Comparison of ENCODE assay signal across 12 mouse cellular contexts in genomic region chr3:9123079-9123478, GRCm38 (mm10).
DNase-seq lines count a peak whose midpoint lies in the region; ATAC-seq lines count a peak whose summit lies in the region.
"Had no signal": no experiment of that assay in that cellular context is flagged by ENCODE, and none has a peak within 500 bp of the region (broad histone marks: within the 10 kb centered on the region; RNA-seq: fewer than 3 reads in every experiment).

No protein-coding gene starts in this region.

- DNase-seq in adrenal gland, adult (ENCODE audit: inconsistent age in 2 of 2, low spot score in 1 of 2) = peak; percentile 15 to 65
- DNase-seq in adrenal gland, postnatal 4 days (ENCODE audit: low spot score in 2 of 2) = no peak
- peak; percentile 14 for DNase-seq in right cerebral cortex, adult 18-20 months
- no peak for DNase-seq in right cerebral cortex, postnatal 36 days (ENCODE audit: low spot score in 2 of 2)
- DNase-seq in skeletal muscle tissue, adult 2 months (ENCODE audit: low read depth, low spot score) = peak; percentile 52
- no peak for DNase-seq in hindbrain, embryonic 11.5 days (ENCODE audit: low spot score)

- no peaks in the 10 kb centered on the region for H3K9me3 ChIP-seq in heart, embryonic 15.5 days (replicated peaks)
- no peaks in the 10 kb centered on the region for H3K9me3 ChIP-seq in hindbrain, embryonic 11.5 days (ENCODE audit: control insufficient read depth, low read length)
- H3K9me3 ChIP-seq: liver, embryonic 15.5 days; neural tube, embryonic 12.5 days had no signal

- ATAC-seq in heart, embryonic 15.5 days (replicated peaks; ENCODE audit: insufficient number of reproducible peaks, insufficient read depth, low FRiP score, low read depth) = peak; percentile 74; the same call in 1 of the 2 replicates
- no peak for ATAC-seq in hindbrain, embryonic 11.5 days (ENCODE audit: low FRiP score)
- ATAC-seq in megakaryocyte, adult 5-6 weeks (ENCODE audit: poor library complexity, severe bottlenecking) = no peak

- WGBS in heart, embryonic 15.5 days = 22% methylated on average over 5 of the region's 5 CpGs
- WGBS in hindbrain, embryonic 11.5 days = 66% methylated on average over 5 of the region's 5 CpGs

- H3K4me1 ChIP-seq in heart, embryonic 15.5 days (replicated peaks) = peaks cover 10% of the 10 kb centered on the region
- H3K4me1 ChIP-seq in hindbrain, embryonic 11.5 days (replicated peaks; ENCODE audit: control insufficient read depth, insufficient read depth, low read length) = no peaks in the 10 kb centered on the region
- H3K4me1 ChIP-seq: liver, embryonic 15.5 days; neural tube, embryonic 12.5 days had no signal

- no peaks in the 10 kb centered on the region for H3K36me3 ChIP-seq in heart, embryonic 15.5 days
- H3K36me3 ChIP-seq in hindbrain, embryonic 11.5 days (ENCODE audit: control insufficient read depth, insufficient read depth, low read length) = no peaks in the 10 kb centered on the region
- H3K36me3 ChIP-seq: liver, embryonic 15.5 days; neural tube, embryonic 12.5 days had no signal

- no peak overlapping the region for H3K4me3 ChIP-seq in heart, embryonic 15.5 days
- no peak overlapping the region for H3K4me3 ChIP-seq in hindbrain, embryonic 11.5 days (ENCODE audit: low read depth, low read length)
- H3K4me3 ChIP-seq: liver, embryonic 15.5 days; neural tube, embryonic 12.5 days had no signal

- no peak overlapping the region for H3K4me2 ChIP-seq in heart, embryonic 15.5 days
- H3K4me2 ChIP-seq in hindbrain, embryonic 11.5 days (replicated peaks; ENCODE audit: low read depth, low read length) = no peak overlapping the region
- H3K4me2 ChIP-seq: liver, embryonic 15.5 days; neural tube, embryonic 12.5 days had no signal

- H3K27ac ChIP-seq in heart, embryonic 15.5 days = peak overlapping the region; percentile 76
- no peak overlapping the region for H3K27ac ChIP-seq in hindbrain, embryonic 11.5 days (ENCODE audit: low read depth, low read length)
- H3K27ac ChIP-seq: kidney, postnatal 0 days; liver, embryonic 15.5 days; neural tube, embryonic 12.5 days; stomach, postnatal 0 days had no signal

- H3K9ac ChIP-seq in heart, embryonic 15.5 days = peak overlapping the region; percentile 5; the same call in 1 of the 2 replicates
- H3K9ac ChIP-seq in hindbrain, embryonic 11.5 days (ENCODE audit: low read depth, low read length) = no peak overlapping the region
- H3K9ac ChIP-seq: liver, embryonic 15.5 days; neural tube, embryonic 12.5 days had no signal

- H3K27me3 ChIP-seq in heart, embryonic 15.5 days = no peaks in the 10 kb centered on the region
- no peaks in the 10 kb centered on the region for H3K27me3 ChIP-seq in hindbrain, embryonic 11.5 days (ENCODE audit: control insufficient read depth, insufficient read depth, low read length)
- H3K27me3 ChIP-seq: liver, embryonic 15.5 days; neural tube, embryonic 12.5 days had no signal

Comparison
In these comparisons a context has a peak if more than half of its experiments do, and no peak if none do; other contexts are left out.
1. DNase-seq: peak in adrenal gland, adult (2 of 2), right cerebral cortex, adult 18-20 months (single experiment) and skeletal muscle tissue, adult 2 months (single experiment); none in adrenal gland, postnatal 4 days (0 of 2), right cerebral cortex, postnatal 36 days (0 of 2) and hindbrain, embryonic 11.5 days (single experiment).